Mouse (Mus musculus) liver, embryonic 12.5 days (tissue): ENCODE measurements around the gene Fam118b. TPM values are rescaled to one million over a fixed set of nuclear protein-coding genes. Genes with fewer than 3 reads are reported as not detected.

Experiments used
- ATAC-seq: fragments of 200-750 bp; cut with Nextera tagmentation; 2 replicates; pipeline ENCODE4 v1.8.0; 2017; ENCODE audit warnings: moderate number of reproducible peaks, mild to moderate bottlenecking, moderate library complexity
- H3K27ac ChIP-seq: fragments of 300-500 bp; sonication (generic); 2 replicates; pipeline ENCODE4 v1.5.1; 2016; ENCODE audit warnings: mild to moderate bottlenecking
- H3K27me3 ChIP-seq: fragments of 300-500 bp; sonication (generic); replicated peaks from 2 replicates; pipeline ENCODE4 v1.6.1; 2016; ENCODE audit warnings: mild to moderate bottlenecking, moderate library complexity
- H3K36me3 ChIP-seq: fragments of 300-500 bp; sonication (generic); 2 replicates; pipeline ENCODE4 v1.6.1; 2016; ENCODE audit warnings: mild to moderate bottlenecking, moderate library complexity
- H3K4me1 ChIP-seq: fragments of 300-500 bp; sonication (generic); 2 replicates; pipeline ENCODE4 v1.6.1; 2016
- H3K4me2 ChIP-seq: fragments of 300-500 bp; sonication (generic); 2 replicates; pipeline ENCODE4 v1.6.1; 2016; ENCODE audit warnings: mild to moderate bottlenecking, moderate library complexity
- H3K4me3 ChIP-seq: fragments of 300-500 bp; sonication (generic); 2 replicates; pipeline ENCODE4 v1.5.1; 2016; ENCODE audit warnings: mild to moderate bottlenecking, moderate library complexity
- H3K9ac ChIP-seq: fragments of 300-500 bp; sonication (generic); 2 replicates; pipeline ENCODE4 v1.6.1; 2016; ENCODE audit warnings: mild to moderate bottlenecking, moderate library complexity
- H3K9me3 ChIP-seq: fragments of 300-500 bp; sonication (generic); replicated peaks from 2 replicates; pipeline ENCODE4 v1.6.1; 2016; ENCODE audit warnings: mild to moderate bottlenecking, moderate library complexity
- WGBS: fragments of 180-500 bp; shearing (Covaris S2); methylation state at CpG from one replicate; pipeline ENCODE4 v1.1.7; 2016; ENCODE audit not compliant: insufficient replicate concordance; 5-methylcytosine and 5-hydroxymethylcytosine counted together
- polyA plus RNA-seq: library from polyadenylated mRNA; unstranded; fragments of >200 nt; fragmentation: Nextera tagmentation; extraction: Ambion mirVana; gene quantifications from 2 replicates; pipeline ENCODE4 v1.2.1, GENCODE M21; 2016

Fam118b gene
- polyA plus RNA-seq, 1 experiment from 2014 or later = 19.4 TPM

DNA sequence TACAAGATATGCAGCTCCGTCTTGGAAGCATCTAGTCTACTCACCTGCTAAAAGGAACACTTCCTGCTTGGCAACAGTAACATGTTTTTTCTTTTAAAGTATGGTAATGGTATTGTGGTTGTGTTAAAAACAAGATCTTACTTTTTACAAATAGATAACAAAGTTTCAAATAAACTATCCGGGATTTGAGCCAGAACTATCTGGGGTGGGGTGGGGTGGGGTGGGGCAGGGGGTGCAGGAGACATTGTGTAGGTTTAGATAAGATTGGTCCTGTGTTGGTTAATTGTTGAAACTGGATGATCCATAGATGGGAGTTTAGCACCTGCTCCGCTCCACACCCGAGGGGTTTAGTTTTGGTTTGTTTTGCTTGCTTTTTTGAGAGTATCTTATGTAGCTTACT is 5.2 kb downstream of the Fam118b start:
- no peak for ATAC-seq
- Histone ChIP-seq H3K36me3 (0 out of 2 replicates have a peak, but pooled peaks cover 2% of the 10 kb centered on the region), H3K4me2 (no peak overlapping the region; the same call in 1 of the 2 replicates), H3K27ac (no peak overlapping the region), H3K27me3 (no peaks in the 10 kb centered on the region), H3K4me1 (peaks cover 55% of the 10 kb centered on the region), H3K9ac (no peak overlapping the region), H3K9me3 (no peaks in the 10 kb centered on the region), H3K4me3 (no peak overlapping the region)
- WGBS = 36% methylated on average over 4 of the region's 4 CpGs

DNA sequence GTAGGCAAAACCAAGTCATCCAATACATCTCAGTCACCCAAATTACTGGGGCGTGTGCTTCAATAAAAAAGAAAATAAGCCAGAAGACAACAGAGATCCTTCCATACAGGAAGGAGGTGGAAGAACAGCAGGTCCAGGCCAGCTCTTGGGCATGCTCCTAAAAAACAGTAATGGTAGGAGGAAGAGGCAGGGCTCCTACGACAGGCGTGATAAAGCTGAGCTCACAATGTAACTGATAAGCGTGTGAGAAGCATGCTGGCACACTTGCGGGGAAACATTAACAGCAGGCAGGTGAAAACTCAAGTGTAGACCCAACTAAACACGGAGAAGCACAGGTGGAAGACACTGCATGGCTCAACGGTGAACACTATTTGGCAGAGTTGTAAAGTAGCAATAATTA is 10.2 kb downstream of the Fam118b start:
- H3K4me3 ChIP-seq = no peak overlapping the region
- peak overlapping the region; percentile 13; the same call in 1 of the 2 replicates for H3K4me2 ChIP-seq
- no peak overlapping the region for H3K9ac ChIP-seq
- H3K9me3 ChIP-seq = no peaks in the 10 kb centered on the region
- 42% methylated on average over 7 of the region's 7 CpGs for WGBS
- no peak overlapping the region for H3K27ac ChIP-seq
- no peak for ATAC-seq
- no peaks in the 10 kb centered on the region for H3K36me3 ChIP-seq
- peaks cover 17% of the 10 kb centered on the region for H3K4me1 ChIP-seq
- H3K27me3 ChIP-seq = no peaks in the 10 kb centered on the region

DNA sequence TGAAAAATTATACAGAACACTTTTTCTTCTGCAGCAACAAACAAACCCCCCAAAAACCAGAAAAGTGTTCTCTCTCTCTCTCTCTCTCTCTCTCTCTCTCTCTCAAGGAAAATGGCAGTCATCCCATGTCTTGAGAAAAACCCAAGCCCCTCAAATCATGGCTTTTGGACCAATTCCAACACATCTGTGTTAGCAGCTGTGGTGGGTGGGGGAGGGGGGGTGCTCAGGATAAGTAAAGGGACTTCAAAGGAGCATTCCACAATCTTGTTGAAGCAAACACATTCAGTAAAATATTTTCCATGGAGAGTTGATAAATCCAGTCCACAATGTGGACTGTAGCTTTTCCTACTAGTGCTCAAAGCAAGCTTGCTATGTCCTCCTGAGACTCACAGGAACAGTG is 18.1 kb downstream of the Fam118b start:
- Histone ChIP-seq H3K4me1 (no peaks in the 10 kb centered on the region), H3K27me3 (no peaks in the 10 kb centered on the region), H3K27ac (no peak overlapping the region), H3K9me3 (no peaks in the 10 kb centered on the region), H3K4me2 (no peak overlapping the region), H3K36me3 (no peaks in the 10 kb centered on the region), H3K4me3 (no peak overlapping the region), H3K9ac (no peak overlapping the region)
- no peak for ATAC-seq

DNA sequence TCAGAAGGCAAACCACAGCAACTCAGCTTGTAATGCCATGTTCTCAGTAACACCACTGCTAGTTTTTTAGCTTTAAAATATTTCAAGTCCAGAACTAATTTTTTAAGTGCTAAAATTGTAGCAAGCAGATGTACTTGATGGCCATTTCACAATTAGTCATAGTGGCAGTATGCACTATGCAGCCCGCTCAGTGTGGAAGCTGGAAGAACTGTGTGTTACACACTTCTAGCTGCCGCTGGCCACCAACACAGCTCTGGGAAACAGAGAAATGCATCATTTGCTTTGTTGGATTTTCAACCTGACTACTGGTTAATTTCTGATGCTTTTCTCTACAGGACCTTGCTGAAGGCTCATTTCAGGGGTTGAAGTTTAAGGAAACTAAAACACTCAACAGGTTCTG is 20.2 kb downstream of the Fam118b start:
- no peaks in the 10 kb centered on the region for H3K4me1 ChIP-seq
- no peak overlapping the region for H3K4me2 ChIP-seq
- no peaks in the 10 kb centered on the region for H3K27me3 ChIP-seq
- H3K9me3 ChIP-seq = no peaks in the 10 kb centered on the region
- 90% methylated on average over 2 of the region's 2 CpGs for WGBS
- H3K27ac ChIP-seq = no peak overlapping the region
- H3K4me3 ChIP-seq = no peak overlapping the region
- no peak for ATAC-seq
- H3K9ac ChIP-seq = no peak overlapping the region
- H3K36me3 ChIP-seq = no peaks in the 10 kb centered on the region

DNA sequence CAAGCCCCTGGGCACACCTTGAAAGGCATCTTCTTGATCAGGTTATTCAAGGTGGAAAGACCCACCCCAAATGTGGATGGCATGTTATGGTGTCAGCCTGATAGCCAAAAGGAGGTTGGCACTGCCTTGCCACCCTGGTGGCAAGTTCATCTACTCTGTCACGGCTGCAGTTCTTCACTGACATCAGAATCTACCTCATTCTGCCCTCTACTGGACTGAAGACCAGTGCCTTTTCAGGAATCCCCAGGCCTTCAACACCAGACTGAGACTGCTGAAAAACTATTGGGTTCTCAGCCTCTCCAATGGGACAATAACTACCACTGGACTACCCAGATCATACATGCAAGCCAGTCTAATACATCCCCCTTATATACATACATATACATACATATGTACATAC is 27.9 kb downstream of the Fam118b start:
- no peak overlapping the region for H3K27ac ChIP-seq
- no peak for ATAC-seq
- no peak overlapping the region for H3K4me2 ChIP-seq
- no peaks in the 10 kb centered on the region for H3K27me3 ChIP-seq
- peaks cover 5% of the 10 kb centered on the region; the same call in 1 of the 2 replicates for H3K36me3 ChIP-seq
- no peaks in the 10 kb centered on the region for H3K9me3 ChIP-seq
- no peak overlapping the region for H3K4me3 ChIP-seq
- no peak overlapping the region for H3K9ac ChIP-seq
- 61% methylated on average over 1 of the region's 1 CpGs for WGBS
- no peaks in the 10 kb centered on the region for H3K4me1 ChIP-seq

DNA sequence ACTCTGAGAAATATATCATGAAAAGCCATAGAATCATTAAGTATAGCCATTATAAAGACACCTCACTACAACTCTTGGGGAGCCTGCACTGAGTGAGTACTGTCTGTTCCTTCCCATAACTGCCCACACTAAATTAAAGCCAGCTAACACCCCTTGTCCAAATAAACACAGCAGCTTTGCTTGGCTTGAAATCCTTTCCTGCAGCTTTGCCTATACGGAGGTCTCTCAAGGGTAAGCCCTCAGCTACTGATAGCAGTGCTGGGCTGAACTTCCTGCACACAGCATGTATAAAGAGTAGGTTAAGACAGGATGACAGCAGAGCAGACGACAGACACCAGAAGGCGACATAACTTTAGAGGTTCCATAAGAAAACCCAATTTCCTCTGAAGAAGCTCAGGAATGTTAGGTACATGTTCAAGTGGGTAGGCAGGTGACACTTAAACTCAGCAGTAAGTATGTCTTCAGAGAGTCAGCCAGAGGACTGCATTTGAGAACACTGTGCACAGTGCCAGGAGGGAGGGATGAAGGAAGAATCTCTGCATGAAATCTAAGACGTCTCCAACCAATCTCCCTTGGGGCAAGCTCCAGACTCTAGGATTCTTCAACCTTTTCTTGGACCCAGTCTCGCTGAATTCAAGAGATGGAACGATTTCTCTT is 28.6 kb downstream of the Fam118b start:
- Histone ChIP-seq H3K4me2 (no peak overlapping the region), H3K27ac (no peak overlapping the region), H3K9ac (no peak overlapping the region), H3K9me3 (no peaks in the 10 kb centered on the region), H3K36me3 (peaks cover 12% of the 10 kb centered on the region; the same call in 1 of the 2 replicates), H3K4me3 (no peak overlapping the region), H3K27me3 (no peaks in the 10 kb centered on the region), H3K4me1 (no peaks in the 10 kb centered on the region)
- no peak for ATAC-seq
- WGBS = 63% methylated on average over 6 of the region's 6 CpGs

DNA sequence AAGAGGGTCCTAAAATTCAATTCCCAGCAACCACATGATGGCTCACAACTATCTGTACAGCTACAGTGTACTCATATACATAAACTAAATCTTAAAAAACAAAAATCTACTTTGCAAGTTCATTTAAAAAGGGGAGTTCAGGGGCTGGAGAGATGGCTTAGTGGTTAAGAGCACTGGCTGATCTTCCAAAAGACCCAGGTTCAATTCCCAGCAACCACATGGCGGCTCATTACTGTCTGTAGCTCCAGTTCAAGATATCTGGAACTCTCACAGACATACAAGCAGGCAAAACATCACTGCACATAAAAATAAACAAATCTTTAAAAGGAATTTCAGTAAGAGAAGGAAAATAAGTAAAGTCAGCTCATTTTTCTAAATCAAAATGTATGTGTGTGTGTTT is 29.2 kb downstream of the Fam118b start:
- H3K4me1 ChIP-seq = no peaks in the 10 kb centered on the region
- peaks cover 18% of the 10 kb centered on the region; the same call in 1 of the 2 replicates for H3K36me3 ChIP-seq
- no peak overlapping the region for H3K9ac ChIP-seq
- no peak overlapping the region for H3K4me3 ChIP-seq
- no peak overlapping the region for H3K27ac ChIP-seq
- no peaks in the 10 kb centered on the region for H3K27me3 ChIP-seq
- H3K9me3 ChIP-seq = no peaks in the 10 kb centered on the region
- no peak for ATAC-seq
- 77% methylated on average over 1 of the region's 1 CpGs for WGBS
- H3K4me2 ChIP-seq = no peak overlapping the region

DNA sequence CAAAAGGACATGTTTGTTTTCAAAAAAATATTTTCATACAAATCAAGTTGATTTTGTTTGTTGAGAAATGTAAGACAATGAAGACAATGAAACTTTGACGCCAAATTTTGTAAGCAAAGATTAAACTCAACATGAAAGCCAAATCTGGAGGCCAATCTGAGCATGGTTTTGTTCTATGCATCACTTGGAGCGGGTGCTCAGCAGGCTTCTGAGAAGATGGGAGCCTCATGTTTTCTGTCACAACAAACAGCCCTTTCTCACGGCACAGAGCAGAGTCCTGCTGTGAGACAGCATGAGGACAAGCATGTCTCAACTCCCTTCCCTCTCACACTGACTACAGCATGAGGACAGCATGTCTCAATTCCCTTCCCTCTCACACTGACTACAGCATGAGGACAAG is 31.6 kb downstream of the Fam118b start:
- no peak overlapping the region for H3K9ac ChIP-seq
- no peak overlapping the region for H3K4me2 ChIP-seq
- no peak overlapping the region for H3K4me3 ChIP-seq
- H3K27me3 ChIP-seq = no peaks in the 10 kb centered on the region
- no peak overlapping the region for H3K27ac ChIP-seq
- no peaks in the 10 kb centered on the region for H3K4me1 ChIP-seq
- no peak for ATAC-seq
- peaks cover 28% of the 10 kb centered on the region for H3K36me3 ChIP-seq
- no peaks in the 10 kb centered on the region for H3K9me3 ChIP-seq
- 81% methylated on average over 3 of the region's 3 CpGs for WGBS

DNA sequence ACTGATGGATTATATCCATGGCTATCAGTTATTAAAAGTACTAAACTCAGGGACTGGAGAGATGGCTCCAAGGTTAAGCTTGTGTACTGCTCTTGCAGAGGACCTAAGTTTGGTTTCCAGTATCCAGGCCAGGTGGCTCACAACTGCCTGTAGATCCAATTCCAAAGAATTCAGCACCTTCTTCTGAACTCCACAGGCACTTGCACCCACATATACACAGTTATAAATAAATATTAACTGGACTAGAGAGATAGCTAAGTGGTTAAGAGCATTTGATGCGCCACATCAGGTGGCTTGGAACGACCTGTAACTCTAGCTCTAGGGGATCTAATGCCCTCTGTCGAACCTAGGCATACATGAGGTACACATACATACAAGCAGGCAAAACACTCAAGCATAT is 38.9 kb downstream of the Fam118b start:
- Histone ChIP-seq H3K9me3 (no peaks in the 10 kb centered on the region), H3K4me1 (no peaks in the 10 kb centered on the region), H3K36me3 (peaks cover 25% of the 10 kb centered on the region), H3K27ac (no peak overlapping the region), H3K4me2 (no peak overlapping the region), H3K9ac (no peak overlapping the region), H3K27me3 (no peaks in the 10 kb centered on the region), H3K4me3 (no peak overlapping the region)
- ATAC-seq = no peak
- 80% methylated on average over 3 of the region's 3 CpGs for WGBS

DNA sequence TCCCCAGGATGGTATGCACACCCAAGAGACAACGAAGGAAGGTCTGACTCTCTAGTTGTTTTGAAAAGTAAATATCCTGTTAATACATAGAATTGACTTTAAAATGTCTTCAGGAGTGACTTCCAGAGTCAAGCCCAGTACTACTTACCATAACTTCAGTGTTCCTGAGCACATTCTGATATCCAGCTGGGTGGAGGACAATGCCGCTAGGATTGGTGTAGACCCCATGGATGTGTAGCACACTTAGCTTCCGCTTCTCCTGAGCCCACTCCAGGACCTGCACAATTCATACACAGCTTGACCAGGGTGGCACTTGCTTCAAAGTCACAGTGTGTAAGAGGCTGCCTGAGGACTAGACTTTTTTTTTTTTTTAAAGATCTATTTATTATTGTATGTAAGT is 44.1 kb downstream of the Fam118b start:
- Histone ChIP-seq H3K4me1 (no peaks in the 10 kb centered on the region), H3K9ac (no peak overlapping the region), H3K27ac (no peak overlapping the region), H3K36me3 (peaks cover 45% of the 10 kb centered on the region), H3K4me2 (no peak overlapping the region), H3K9me3 (no peaks in the 10 kb centered on the region), H3K27me3 (no peaks in the 10 kb centered on the region), H3K4me3 (no peak overlapping the region)
- no peak for ATAC-seq
- WGBS = 90% methylated on average over 3 of the region's 3 CpGs

DNA sequence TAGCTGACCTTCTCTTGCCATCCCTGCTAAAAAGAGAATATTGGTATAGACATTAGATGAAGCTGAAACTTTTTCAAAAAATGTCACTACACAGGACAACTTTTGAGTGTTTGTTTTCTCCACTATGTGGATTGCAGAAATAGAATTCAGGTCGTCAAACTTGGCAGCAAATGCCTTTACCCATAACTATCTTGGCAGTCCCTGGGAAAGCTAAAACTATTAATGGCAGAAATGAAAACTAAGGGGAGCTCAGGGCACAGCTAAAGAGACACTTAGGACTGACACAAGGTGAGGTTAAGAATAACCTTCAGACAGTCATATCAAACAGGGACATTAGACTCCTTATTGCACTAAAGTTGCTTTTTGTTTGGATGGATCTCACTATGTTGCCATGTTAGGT is 49.6 kb downstream of the Fam118b start:
- H3K4me1 ChIP-seq = no peaks in the 10 kb centered on the region
- no peaks in the 10 kb centered on the region for H3K27me3 ChIP-seq
- WGBS = 58% methylated on average over 1 of the region's 1 CpGs
- H3K27ac ChIP-seq = no peak overlapping the region
- H3K4me3 ChIP-seq = no peak overlapping the region
- peaks cover 82% of the 10 kb centered on the region for H3K36me3 ChIP-seq
- H3K9ac ChIP-seq = no peak overlapping the region
- no peaks in the 10 kb centered on the region for H3K9me3 ChIP-seq
- H3K4me2 ChIP-seq = no peak overlapping the region
- ATAC-seq = no peak

DNA sequence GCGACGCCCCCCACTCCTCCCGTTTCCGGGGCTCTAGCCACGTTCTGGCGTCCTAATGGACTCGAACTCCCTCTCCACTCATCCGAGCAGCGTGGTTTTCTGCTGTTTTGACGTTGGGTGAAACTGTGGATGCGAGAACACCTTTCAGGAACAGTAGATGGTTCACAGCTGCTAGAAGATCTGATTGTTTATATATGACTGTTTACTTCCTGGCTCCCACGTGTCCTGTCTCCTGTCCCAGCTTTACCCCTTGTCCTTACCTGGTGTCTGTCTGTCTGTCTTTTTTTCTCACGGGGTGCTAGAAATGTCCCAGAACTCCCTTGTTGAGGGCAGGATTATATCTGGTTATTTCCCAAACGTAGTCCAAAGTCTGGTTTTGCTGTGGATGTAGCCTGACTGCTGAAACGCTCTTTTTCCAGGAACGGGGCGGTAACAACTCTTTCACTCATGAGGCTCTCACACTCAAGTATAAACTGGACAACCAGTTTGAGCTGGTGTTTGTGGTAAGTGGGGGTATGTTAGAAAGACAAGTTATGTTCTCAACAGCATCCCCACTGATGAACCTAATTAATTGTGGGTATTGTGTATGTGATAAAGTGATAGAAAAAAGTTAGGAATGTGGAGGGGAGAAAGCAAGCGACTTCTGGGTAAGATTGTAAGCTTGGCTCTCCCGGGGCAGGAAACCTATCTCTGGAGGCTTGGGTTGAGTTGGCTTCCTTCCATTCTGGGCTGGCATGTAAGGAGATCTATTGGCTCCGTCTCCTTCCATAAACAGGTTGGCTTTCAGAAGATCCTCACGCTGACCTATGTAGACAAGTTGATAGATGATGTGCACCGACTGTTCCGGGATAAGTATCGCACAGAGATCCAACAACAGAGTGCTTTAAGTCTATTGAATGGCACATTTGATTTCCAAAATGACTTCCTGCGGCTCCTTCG is 55.8 kb downstream of the Fam118b start:
- Histone ChIP-seq H3K27ac (peak overlapping the region; percentile 79), H3K9me3 (no peaks in the 10 kb centered on the region; the same call in 1 of the 2 replicates), H3K9ac (peak overlapping the region; percentile 86), H3K4me1 (peaks cover 23% of the 10 kb centered on the region), H3K36me3 (peaks cover 73% of the 10 kb centered on the region), H3K4me3 (peak overlapping the region; percentile 90), H3K27me3 (no peaks in the 10 kb centered on the region), H3K4me2 (peak overlapping the region; percentile 78)
- 27% methylated on average over 26 of the region's 26 CpGs for WGBS
- ATAC-seq = no peak
